Mouse (Mus musculus): ENCODE measurements at regions not wholly inside any gene's neighbourhood (a gene's known extent, or its start where the extent isn't known, plus 50 kb on each side); places are given as distances from the start of the nearest gene placed in this dataset.
"Not testable (repeated sequence)": the region's sequence is repeated elsewhere in the genome, so short reads cannot be mapped to it uniquely, and the experiment has no call there.

DNA sequence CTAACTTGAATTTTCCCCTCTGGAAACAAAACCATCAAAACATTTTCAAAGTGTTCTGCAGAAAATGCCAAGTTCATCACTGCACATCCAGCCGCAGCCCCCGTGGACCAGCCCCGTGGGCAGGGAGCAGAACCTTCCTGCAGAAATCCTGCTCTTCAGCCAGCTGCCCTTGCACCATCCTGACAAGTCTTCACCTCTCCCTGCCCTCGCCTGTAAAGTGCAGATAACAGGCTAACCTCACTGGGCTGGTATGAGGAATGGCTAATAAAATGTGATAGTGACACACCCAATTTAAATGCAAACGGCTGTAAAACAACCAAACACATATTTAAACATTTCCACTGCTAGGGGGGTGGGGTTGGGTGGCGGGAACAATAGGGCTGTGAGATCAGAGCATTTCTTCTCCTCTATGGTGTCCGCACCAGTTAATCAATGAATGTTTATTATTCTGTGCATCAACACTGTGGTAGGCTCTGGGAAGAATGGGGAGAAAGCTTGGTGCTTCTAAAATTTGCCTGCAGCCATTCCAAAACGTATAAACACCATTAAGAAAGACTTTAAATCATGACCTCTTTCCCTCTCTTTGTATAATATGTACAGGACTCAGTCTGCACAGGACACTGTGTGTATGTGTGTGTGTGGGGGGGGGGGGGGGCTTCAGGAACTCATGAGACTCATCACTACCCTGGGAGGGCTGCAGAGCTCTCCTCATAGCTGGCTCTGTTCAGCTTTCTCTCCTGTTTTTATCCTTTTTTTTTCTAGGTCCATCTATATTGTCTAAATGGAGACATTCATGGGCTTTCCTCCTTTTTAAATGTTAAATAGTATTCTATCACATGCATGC, 215.1 kb upstream of the Klf3 start (continued):
- TF ChIP-seq ETS1 (IDR thresholded peaks at IDR 0.05; ENCODE audit: low read depth, low read length), result peak; percentile 96
- no peak for TF ChIP-seq NRF1 (IDR thresholded peaks at IDR 0.05; ENCODE audit: insufficient read depth, low read depth, low read length, poor library complexity, severe bottlenecking)
- TF ChIP-seq MYC (IDR thresholded peaks at IDR 0.05; ENCODE audit: low read depth, low read length), result no peak
- TF ChIP-seq POLR2AphosphoS2 (IDR thresholded peaks at IDR 0.05; ENCODE audit: low read length), result peak; percentile 53; the same call in 1 of the 2 replicates
- TF ChIP-seq MYB (IDR thresholded peaks at IDR 0.05; ENCODE audit: low read depth, low read length), result peak; percentile 94
- TF ChIP-seq CTCF (IDR thresholded peaks at IDR 0.05 in 2 of 3, conservative IDR thresholded peaks at IDR 0.05 in 1 of 3; ENCODE audit: control insufficient read depth in 1 of 3, insufficient read depth in 1 of 3, low read depth in 2 of 3, low read length in 3 of 3, poor library complexity in 1 of 3, severe bottlenecking in 1 of 3), result no peak
- TF ChIP-seq ELF1 (IDR thresholded peaks at IDR 0.05; ENCODE audit: low read depth, low read length), result no peak
- TF ChIP-seq RCOR1 (IDR thresholded peaks at IDR 0.05; ENCODE audit: low read depth, low read length), result peak; percentile 64; the same call in 1 of the 2 replicates
- peak; percentile 97 for TF ChIP-seq E2F4 (IDR thresholded peaks at IDR 0.05; ENCODE audit: borderline replicate concordance, low read depth, low read length)
- TF ChIP-seq UBTF (IDR thresholded peaks at IDR 0.05; ENCODE audit: borderline replicate concordance, insufficient read depth, low read depth, low read length), result no peak
- no peak for TF ChIP-seq MEF2A (IDR thresholded peaks at IDR 0.05; ENCODE audit: extremely low read depth, insufficient replicate concordance, low read depth, low read length, poor library complexity, severe bottlenecking)
- no peak for TF ChIP-seq HCFC1 (IDR thresholded peaks at IDR 0.05; ENCODE audit: low read depth, low read length)
- no peak for TF ChIP-seq ZC3H11A (IDR thresholded peaks at IDR 0.05; ENCODE audit: low read depth, low read length)
- TF ChIP-seq NELFE (IDR thresholded peaks at IDR 0.05; ENCODE audit: low read depth, low read length), result 0 out of 2 replicates have a peak, but pooled peaks have one; percentile 19
- no peak for TF ChIP-seq BHLHE40 (IDR thresholded peaks at IDR 0.05; ENCODE audit: borderline replicate concordance, low read depth, low read length)

DNA sequence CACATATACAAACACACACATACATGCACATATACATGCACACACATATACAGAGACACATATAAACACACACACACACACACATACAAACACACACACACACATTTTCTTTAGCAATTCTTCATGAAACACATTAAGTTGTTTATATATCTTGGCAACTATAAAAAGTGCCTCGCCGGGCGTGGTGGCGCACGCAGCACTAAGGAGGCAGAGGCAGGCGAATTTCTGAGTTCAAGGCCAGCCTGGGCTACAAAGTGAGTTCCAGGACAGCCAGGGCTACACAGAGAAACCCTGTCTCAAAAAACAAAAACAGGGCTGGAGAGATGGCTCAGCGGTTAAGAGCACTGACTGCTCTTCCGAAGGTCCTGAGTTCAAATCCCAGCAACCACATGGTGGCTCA, 214.4 kb upstream of the Klf3 start:
- peaks cover 0 to 51% of the 10 kb centered on the region in 2 experiments; a peak in 2 of 4 replicates for H3K36me3 ChIP-seq (ENCODE audit: control insufficient read depth in 1 of 2, insufficient read depth in 2 of 2, low read length in 2 of 2)
- H3K4me1 ChIP-seq (ENCODE audit: control insufficient read depth in 1 of 2, insufficient read depth in 2 of 2, low read length in 2 of 2), result peaks cover 32 to 43% of the 10 kb centered on the region in 2 experiments
- H3K27ac ChIP-seq (ENCODE audit: control insufficient read depth, low read depth, low read length), result peak overlapping the region; percentile 99
- H3K9me3 ChIP-seq (replicated peaks; ENCODE audit: insufficient read depth, low read length); H3K4me3 ChIP-seq (ENCODE audit: control insufficient read depth in 1 of 2, insufficient read depth in 1 of 2, low read depth in 2 of 2, low read length in 2 of 2); DNase-seq (ENCODE audit: low read depth, low spot score); H3K79me2 ChIP-seq (ENCODE audit: control insufficient read depth, insufficient read depth, low read length, poor library complexity); H3K9ac ChIP-seq (ENCODE audit: control insufficient read depth, low read depth, low read length, poor library complexity, severe bottlenecking); H3K27me3 ChIP-seq (ENCODE audit: control insufficient read depth in 1 of 2, insufficient read depth in 2 of 2, low read length in 2 of 2): not testable (repeated sequence)
- TF ChIP-seq CHD1 (IDR thresholded peaks at IDR 0.05; ENCODE audit: low read depth, low read length), result 0 out of 2 replicates have a peak, but pooled peaks have one; percentile 44

Measured in MEL (cell line).